Mouse (Mus musculus): ENCODE measurements around the gene Rnf216.

Gene Rnf216

GRCm38 (mm10) chr5:143101626-143102025 lies 11.2 kb downstream of the Rnf216 start:
- no peak for DNase-seq (ENCODE audit: low read depth)

GRCm38 (mm10) chr5:143095256-143095655 lies 17.5 kb downstream of the Rnf216 start:
- DNase-seq (ENCODE audit: low read depth): no peak

DNA sequence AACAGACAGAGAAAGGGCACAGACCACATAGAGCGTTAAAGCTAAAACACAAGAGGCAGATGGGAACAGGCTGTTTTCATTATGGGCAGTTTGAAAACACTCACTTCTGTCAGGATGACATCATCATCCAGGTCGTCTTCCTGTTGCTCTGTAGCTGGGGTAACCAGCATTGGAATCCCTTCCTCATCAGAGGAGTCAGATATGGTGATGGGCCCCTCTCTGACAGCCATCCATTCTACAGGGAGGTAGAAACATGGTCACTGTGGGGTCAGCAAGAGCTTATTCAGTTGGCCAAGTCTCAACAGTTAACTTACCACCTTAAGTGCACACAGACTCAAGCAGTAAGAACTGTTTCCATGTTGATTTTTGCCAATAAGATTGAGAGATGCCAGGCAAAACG lies 19.9 kb downstream of the Rnf216 start:
- DNase-seq (ENCODE audit: low read depth): no peak

GRCm38 (mm10) chr5:143084898-143085297 lies 27.9 kb downstream of the Rnf216 start:
- peak; percentile 20 for DNase-seq (ENCODE audit: low read depth)

- DNase-seq (ENCODE audit: low read depth): no peak
Observed at GRCm38 (mm10) chr5:143079806-143080205, 33.0 kb downstream of the Rnf216 start.

GRCm38 (mm10) chr5:143076603-143077143 lies 36.1 kb downstream of the Rnf216 start:
- DNase-seq (ENCODE audit: low read depth): no peak

DNA sequence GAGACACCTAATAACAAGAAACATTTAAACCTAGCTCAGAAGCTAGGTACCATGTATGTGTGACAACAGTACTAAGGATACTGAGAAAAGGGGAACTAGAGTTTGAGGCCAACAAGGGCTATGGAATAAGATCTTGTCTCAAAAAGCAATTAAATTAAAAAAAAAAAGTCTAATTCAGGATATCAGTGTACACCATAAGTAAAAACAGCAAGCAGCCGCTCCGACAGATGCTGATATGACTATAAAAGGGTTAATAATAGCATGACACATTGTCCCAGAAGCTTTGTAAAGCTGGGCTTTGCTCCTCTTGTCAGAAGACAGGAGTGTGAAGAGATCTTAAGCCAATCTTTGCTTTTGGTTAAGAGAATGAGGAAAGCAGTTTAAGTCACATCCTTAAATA lies 36.8 kb downstream of the Rnf216 start:
- DNase-seq (ENCODE audit: low read depth): no peak

GRCm38 (mm10) chr5:143069048-143069447 lies 43.7 kb downstream of the Rnf216 start:
- no peak for DNase-seq (ENCODE audit: low read depth)

DNA sequence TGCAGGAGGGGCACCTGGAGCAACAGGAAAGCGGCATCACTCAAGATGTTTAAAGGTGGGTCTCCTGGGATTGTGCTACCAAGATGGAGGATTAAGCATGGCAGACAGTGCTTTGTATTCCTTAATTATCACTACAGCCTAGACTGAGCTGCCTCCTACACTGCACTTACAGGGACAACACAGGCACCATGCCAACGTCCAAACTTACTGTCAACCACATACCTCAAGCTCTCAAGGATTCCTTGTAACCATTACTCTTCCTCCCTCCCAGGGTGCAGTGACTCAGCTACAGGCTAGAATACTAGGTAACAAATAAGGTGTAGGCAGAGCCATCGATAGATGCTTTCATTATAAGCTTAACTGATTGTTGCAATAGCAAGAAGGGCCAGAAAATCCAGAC lies 44.4 kb downstream of the Rnf216 start:
- no peak for DNase-seq (ENCODE audit: low read depth)

DNA sequence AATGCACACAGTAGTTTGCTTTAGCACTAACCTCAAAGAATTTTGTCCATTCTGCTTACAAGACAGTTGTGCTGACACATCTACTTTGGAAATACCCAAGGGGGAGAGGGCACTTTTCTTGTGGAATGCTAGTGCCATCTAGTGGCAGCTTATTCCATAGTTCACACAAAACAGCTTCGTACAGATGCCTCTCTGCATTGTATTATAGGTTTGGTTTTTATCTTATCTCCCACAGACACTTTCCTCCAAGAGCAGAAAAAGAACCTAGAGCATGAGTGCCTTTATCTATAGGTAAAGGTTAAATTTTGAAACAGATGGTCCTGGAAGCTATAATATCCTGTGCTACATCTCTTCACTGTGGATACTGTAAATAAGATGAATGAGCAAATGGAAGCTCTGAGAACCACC lies 46.2 kb downstream of the Rnf216 start:
- DNase-seq (ENCODE audit: low read depth): peak; percentile 81

- DNase-seq (ENCODE audit: low read depth): no peak
Observed at GRCm38 (mm10) chr5:143066096-143066495, 46.7 kb downstream of the Rnf216 start.

- no peak for DNase-seq (ENCODE audit: low read depth)
Observed at GRCm38 (mm10) chr5:143065230-143065629, 47.6 kb downstream of the Rnf216 start.

- DNase-seq (ENCODE audit: low read depth): no peak
Observed at GRCm38 (mm10) chr5:143062251-143062650, 50.5 kb downstream of the Rnf216 start.

DNA sequence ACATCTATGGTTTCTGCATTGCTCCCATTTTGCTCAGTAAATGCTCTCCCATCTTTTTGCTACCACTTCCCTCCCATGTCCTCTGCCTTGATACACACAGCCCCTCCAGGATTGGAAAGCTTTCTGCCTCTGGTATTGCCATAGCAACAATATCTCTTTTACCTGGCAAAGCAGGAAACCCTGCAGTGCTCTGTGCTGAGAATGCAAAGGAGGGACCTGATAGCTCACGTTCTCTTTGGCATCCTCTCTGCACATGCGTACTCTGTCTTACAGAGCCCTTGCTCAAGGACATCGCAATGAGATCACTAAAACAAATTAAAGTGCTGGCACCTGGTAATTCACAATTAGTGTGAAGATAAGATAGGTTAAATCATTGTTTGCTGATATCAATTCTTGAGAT lies 51.3 kb downstream of the Rnf216 start:
- no peak for DNase-seq (ENCODE audit: low read depth)

DNA sequence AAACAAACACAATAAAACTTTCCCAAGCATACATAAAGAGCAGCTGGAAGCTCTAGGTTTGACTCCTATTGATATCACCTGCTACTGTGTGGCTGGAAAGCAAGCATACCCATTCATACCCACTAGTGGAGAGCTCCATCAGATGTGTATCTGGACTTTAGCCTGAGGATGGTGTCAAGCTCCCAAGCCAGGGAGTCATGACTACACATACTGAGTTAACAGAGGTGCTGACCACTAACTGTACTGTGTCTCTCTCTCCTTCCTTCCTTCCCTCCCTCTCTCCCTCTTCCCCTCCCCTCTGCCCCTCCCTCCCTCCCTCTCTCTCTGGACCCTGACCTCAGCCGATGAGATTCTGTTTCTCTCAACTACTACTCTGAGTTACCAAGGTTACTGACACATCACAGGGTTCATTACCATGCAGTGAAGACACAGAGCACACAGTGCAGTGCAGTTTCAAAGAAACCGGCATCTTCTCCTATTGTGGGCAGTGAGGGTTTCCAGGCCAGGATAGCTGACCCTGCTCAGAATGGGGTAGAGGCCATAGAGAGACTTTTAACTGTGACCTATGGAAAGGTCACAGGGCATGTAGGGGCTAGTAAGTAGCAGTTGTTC lies 51.9 kb downstream of the Rnf216 start:
- DNase-seq (ENCODE audit: low read depth): no peak

DNA sequence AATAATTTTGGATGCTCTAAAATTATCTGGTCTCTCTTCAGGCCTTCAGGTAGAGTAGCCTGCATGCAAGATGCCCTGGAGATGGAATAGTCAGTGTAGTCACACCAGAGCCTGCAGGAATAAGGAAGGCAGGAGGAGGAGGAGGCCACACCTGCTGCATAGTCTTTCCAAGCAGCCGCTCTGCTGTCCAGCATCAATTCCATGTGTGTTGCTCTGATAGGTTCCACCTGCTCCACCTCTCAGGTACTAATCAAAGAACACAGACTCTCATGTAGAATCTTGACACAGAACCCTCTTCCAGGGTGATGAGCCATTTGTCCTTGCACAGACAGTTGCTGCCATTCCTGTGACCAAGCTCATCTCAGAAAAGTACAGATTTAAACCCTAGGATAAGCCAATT lies 52.8 kb downstream of the Rnf216 start:
- DNase-seq (ENCODE audit: low read depth): no peak

DNA sequence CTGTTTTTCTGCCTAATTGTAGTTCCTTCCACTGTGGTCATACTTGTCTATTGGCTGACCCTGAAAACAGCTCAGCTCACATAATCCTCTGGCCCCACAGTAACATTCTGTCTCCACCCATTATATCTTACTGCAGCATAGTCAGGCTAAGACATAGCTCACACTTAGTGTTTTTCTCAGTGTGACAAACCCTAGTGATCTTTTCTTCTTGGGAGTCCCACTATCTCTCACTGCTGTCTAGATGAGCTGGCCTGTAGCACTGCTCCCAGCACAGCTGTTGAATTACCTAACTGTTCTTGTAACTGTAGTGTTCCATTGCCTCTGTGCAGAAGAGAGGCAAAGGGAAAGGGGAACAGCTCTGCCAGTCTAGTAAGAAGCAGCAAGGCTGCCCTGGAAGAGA lies 53.6 kb downstream of the Rnf216 start:
- no peak for DNase-seq (ENCODE audit: low read depth)

DNA sequence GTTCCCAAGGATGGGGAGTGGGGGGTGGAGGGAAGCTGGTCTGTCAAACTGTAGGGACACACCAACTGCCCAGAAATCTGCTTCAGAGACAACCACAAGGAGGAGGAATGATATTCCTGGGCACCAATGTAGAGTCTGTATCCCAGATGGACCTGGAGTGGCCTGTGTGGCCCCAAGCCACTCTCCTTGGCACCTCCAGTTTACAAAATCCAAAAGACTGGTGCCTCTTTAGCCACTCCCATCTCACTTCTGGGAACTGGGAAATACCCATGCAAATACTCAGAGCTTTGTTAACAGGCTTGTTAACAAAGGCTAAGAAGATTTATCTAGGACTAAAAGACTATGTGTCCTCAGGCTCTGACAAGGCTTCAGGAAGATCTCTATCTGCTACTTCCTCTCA lies 54.1 kb downstream of the Rnf216 start:
- no peak for DNase-seq (ENCODE audit: low read depth)

DNA sequence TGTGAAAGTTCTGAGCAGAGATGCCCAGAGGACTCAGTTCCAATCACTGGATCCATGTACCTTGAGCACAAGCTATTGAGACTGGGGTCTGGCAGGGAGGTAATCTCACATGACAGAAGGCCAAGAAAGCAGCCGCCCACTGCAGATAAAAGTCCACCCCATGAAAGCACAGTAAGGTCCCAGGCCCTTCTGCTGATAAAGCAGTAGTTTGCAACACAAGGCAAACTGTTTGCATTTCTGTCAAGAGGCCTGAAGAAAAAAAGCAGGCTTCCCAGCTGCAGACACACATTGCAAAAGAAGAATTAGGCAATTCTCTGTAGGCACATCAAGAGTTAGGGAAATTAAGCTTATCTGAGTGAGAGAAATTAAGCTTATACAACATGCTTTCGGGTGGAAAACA lies 54.6 kb downstream of the Rnf216 start:
- no peak for DNase-seq (ENCODE audit: low read depth)

DNA sequence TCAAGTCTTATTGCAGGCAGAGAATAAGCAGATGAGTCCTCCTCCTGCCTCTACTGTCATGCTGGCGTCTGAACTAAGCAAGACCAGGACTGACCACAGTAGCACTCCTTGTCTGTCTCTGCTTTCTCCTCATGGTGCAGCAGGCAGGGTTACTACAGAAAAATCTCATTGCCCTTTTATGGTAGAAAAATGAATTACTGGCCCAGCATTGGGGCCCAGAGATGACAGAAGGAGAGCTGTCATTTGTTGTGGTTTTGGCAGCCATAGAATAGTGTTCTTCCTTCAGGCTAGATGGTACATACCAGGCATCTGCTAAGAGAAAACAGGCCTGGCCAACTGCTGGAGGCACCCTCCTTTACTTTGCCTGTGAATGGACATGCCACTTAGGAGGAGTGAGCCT lies 55.0 kb downstream of the Rnf216 start:
- DNase-seq (ENCODE audit: low read depth): no peak

- no peak for DNase-seq (ENCODE audit: low read depth)
Observed at GRCm38 (mm10) chr5:143056191-143056880, 56.5 kb downstream of the Rnf216 start.

GRCm38 (mm10) chr5:143055501-143056125 lies 57.2 kb downstream of the Rnf216 start:
- no peak for DNase-seq (ENCODE audit: low read depth)

DNA sequence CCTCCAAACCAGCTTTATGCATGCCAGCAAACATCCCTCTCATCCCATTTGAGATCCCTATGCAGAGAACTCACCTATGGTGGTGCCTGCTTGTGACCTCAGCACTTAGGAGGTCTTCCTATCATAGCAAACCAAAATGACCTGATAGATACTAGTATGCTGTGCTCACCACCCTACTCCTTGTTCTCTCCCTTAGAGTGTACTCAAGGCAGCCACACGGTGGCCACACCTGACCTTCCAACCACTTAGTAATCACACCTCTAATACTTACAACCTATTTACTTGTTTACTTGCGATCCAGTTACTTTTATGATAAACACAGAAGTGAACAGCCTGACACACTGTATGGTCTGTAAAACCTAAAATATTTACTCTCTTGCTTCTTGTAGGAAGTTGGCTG lies 58.1 kb downstream of the Rnf216 start:
- DNase-seq (ENCODE audit: low read depth): no peak
